Mouse (Mus musculus): Measurements from ENCODE around the gene Gsn. TPM values are rescaled to one million over a fixed set of nuclear protein-coding genes. Genes with fewer than 3 reads are reported as not detected.

Gsn gene
- polyA plus RNA-seq, 1 experiment, result 46.9 TPM

DNA sequence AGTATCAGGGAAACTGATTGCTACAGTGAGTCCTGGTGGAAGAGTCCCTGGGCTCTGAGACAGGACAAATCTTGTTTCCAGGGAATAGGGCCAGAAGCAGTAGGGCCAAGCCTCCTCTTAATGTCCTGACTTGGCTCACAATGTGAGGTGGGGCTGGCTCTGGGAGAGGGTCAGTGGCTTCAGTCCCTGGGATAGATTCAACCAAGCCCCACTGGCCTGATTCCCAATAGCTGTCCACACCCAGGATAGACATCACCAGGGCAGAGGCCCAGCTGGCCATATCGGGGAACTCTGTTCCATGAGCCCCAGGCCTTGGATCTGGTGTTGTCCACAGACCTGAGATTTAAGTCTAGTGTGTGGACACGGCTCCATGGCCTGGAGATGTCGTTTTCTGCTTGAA is 21.5 kb downstream of the Gsn start:
- TF ChIP-seq CTCF (IDR thresholded peaks at IDR 0.05; ENCODE audit: low read depth, low read length) (no peak), EP300 (IDR thresholded peaks at IDR 0.05; ENCODE audit: insufficient read depth, low read depth, low read length) (no peak)
- no peak overlapping the region for H3K4me3 ChIP-seq (ENCODE audit: low read depth, low read length)
- no peak overlapping the region for H3K27ac ChIP-seq (ENCODE audit: insufficient read depth, low read length)
- H3K4me1 ChIP-seq (ENCODE audit: control insufficient read depth, insufficient read depth, low read length), result peaks cover 4% of the 10 kb centered on the region
- H3K9ac ChIP-seq (ENCODE audit: low read depth, poor library complexity, severe bottlenecking), result no peak overlapping the region
- 0 out of 2 replicates have a peak, but pooled peaks cover 2% of the 10 kb centered on the region for H3K27me3 ChIP-seq (ENCODE audit: control insufficient read depth, insufficient read depth, low read length, poor library complexity, severe bottlenecking)
- no peaks in the 10 kb centered on the region for H3K36me3 ChIP-seq (ENCODE audit: control insufficient read depth, insufficient read depth, low read length, poor library complexity, severe bottlenecking)
- no peaks in the 10 kb centered on the region for H3K9me3 ChIP-seq (replicated peaks; ENCODE audit: control insufficient read depth, insufficient read depth, low read length, poor library complexity, severe bottlenecking)

- TF ChIP-seq CTCF (IDR thresholded peaks at IDR 0.05; ENCODE audit: low read depth, low read length), result no peak
- no peak for TF ChIP-seq EP300 (IDR thresholded peaks at IDR 0.05; ENCODE audit: insufficient read depth, low read depth, low read length)
- TF ChIP-seq POLR2A (IDR thresholded peaks at IDR 0.05; ENCODE audit: insufficient read depth, low read length), result no peak
- Histone ChIP-seq H3K9ac (ENCODE audit: low read depth, poor library complexity, severe bottlenecking) (no peak overlapping the region), H3K27me3 (ENCODE audit: control insufficient read depth, insufficient read depth, low read length, poor library complexity, severe bottlenecking) (0 out of 2 replicates have a peak, but pooled peaks cover 2% of the 10 kb centered on the region), H3K4me3 (ENCODE audit: low read depth, low read length) (no peak overlapping the region), H3K4me1 (ENCODE audit: control insufficient read depth, insufficient read depth, low read length) (no peaks in the 10 kb centered on the region), H3K9me3 (replicated peaks; ENCODE audit: control insufficient read depth, insufficient read depth, low read length, poor library complexity, severe bottlenecking) (no peaks in the 10 kb centered on the region), H3K27ac (ENCODE audit: insufficient read depth, low read length) (no peak overlapping the region), H3K36me3 (ENCODE audit: control insufficient read depth, insufficient read depth, low read length, poor library complexity, severe bottlenecking) (no peaks in the 10 kb centered on the region)
These were observed 22.4 kb downstream of the Gsn start for GRCm38 (mm10) chr2:35278371-35279210.

DNA sequence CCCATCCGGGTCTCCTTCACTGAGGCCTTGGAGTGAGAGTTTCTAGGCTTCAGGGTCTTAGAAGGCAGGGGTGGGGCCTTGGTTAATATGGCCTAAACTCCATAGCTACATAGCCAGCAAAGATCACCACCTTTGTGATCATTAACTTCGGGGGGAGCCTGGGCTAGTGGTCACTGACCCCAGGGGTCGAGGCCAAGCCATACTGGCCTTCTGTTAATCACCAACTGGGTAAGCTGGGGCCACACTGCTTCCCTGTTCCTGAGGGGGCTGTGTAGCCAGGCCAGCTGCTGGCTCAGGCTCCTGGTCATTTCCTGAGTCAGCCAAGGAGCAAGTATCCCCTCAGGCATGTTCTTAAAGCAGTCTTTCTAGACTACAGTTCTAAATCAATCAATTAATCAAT is 23.8 kb downstream of the Gsn start:
- 0 out of 2 replicates have a peak, but pooled peaks cover 2% of the 10 kb centered on the region for H3K27me3 ChIP-seq (ENCODE audit: control insufficient read depth, insufficient read depth, low read length, poor library complexity, severe bottlenecking)

DNA sequence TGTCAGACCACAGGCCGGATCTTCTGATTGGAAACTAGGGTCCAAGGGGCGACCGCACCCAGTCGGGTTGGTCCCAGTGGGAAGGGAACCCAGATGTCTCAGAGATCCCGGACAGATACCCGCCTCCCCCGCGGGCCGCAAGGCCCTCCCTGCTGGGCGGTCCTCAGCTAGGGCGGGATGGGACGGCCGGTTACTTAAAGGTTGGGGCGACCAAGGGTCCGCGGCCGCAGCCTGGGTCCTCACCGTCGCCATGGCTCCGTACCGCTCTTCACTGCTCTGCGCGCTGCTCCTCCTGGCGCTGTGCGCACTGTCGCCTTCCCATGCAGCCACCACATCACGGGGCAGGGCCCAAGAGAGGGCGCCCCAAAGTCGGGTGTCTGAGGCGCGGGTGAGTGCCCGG is 26.0 kb downstream of the Gsn start:
- Histone ChIP-seq H3K4me3 (ENCODE audit: low read depth, low read length) (peak overlapping the region; percentile 79), H3K27me3 (ENCODE audit: control insufficient read depth, insufficient read depth, low read length, poor library complexity, severe bottlenecking) (0 out of 2 replicates have a peak, but pooled peaks cover 2% of the 10 kb centered on the region), H3K4me1 (ENCODE audit: control insufficient read depth, insufficient read depth, low read length) (no peaks in the 10 kb centered on the region), H3K9me3 (replicated peaks; ENCODE audit: control insufficient read depth, insufficient read depth, low read length, poor library complexity, severe bottlenecking) (no peaks in the 10 kb centered on the region), H3K36me3 (ENCODE audit: control insufficient read depth, insufficient read depth, low read length, poor library complexity, severe bottlenecking) (no peaks in the 10 kb centered on the region), H3K27ac (ENCODE audit: insufficient read depth, low read length) (no peak overlapping the region), H3K9ac (ENCODE audit: low read depth, poor library complexity, severe bottlenecking) (peak overlapping the region; percentile 63)
- no peak for TF ChIP-seq CTCF (IDR thresholded peaks at IDR 0.05; ENCODE audit: low read depth, low read length)

More for the DNA sequence above, 23.8 kb downstream of the Gsn start:
- TF ChIP-seq CTCF (IDR thresholded peaks at IDR 0.05; ENCODE audit: low read depth, low read length) (no peak), EP300 (IDR thresholded peaks at IDR 0.05; ENCODE audit: insufficient read depth, low read depth, low read length) (no peak)
- Histone ChIP-seq H3K4me1 (ENCODE audit: control insufficient read depth, insufficient read depth, low read length) (no peaks in the 10 kb centered on the region), H3K27ac (ENCODE audit: insufficient read depth, low read length) (no peak overlapping the region), H3K36me3 (ENCODE audit: control insufficient read depth, insufficient read depth, low read length, poor library complexity, severe bottlenecking) (no peaks in the 10 kb centered on the region), H3K9me3 (replicated peaks; ENCODE audit: control insufficient read depth, insufficient read depth, low read length, poor library complexity, severe bottlenecking) (no peaks in the 10 kb centered on the region), H3K4me3 (ENCODE audit: low read depth, low read length) (no peak overlapping the region), H3K9ac (ENCODE audit: low read depth, poor library complexity, severe bottlenecking) (no peak overlapping the region)

DNA sequence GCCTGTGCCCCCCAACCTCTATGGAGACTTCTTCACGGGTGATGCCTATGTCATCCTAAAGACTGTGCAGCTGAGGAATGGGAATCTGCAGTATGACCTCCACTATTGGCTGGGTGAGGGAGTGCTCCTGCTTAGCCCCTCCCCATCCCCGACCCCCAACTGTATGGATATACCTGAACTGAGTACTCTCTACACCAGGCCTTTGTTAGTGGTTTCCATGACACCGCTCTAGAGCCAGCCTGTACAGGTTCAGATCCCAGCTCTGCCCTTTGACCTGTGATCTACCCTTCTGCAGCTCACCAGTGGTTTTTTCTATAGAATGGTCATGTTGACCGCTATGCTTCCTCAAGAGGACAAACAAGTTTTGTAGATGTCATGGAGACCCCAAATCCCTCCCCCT is 27.8 kb downstream of the Gsn start:
- no peak overlapping the region for H3K4me3 ChIP-seq (ENCODE audit: low read depth, low read length)
- no peaks in the 10 kb centered on the region for H3K9me3 ChIP-seq (replicated peaks; ENCODE audit: control insufficient read depth, insufficient read depth, low read length, poor library complexity, severe bottlenecking)
- H3K27ac ChIP-seq (ENCODE audit: insufficient read depth, low read length), result no peak overlapping the region
- no peak for TF ChIP-seq EP300 (IDR thresholded peaks at IDR 0.05; ENCODE audit: insufficient read depth, low read depth, low read length)
- no peak for TF ChIP-seq POLR2A (IDR thresholded peaks at IDR 0.05; ENCODE audit: insufficient read depth, low read length)
- no peak for TF ChIP-seq CTCF (IDR thresholded peaks at IDR 0.05; ENCODE audit: low read depth, low read length)
- no peaks in the 10 kb centered on the region for H3K4me1 ChIP-seq (ENCODE audit: control insufficient read depth, insufficient read depth, low read length)
- H3K27me3 ChIP-seq (ENCODE audit: control insufficient read depth, insufficient read depth, low read length, poor library complexity, severe bottlenecking), result 0 out of 2 replicates have a peak, but pooled peaks cover 2% of the 10 kb centered on the region
- H3K36me3 ChIP-seq (ENCODE audit: control insufficient read depth, insufficient read depth, low read length, poor library complexity, severe bottlenecking), result no peaks in the 10 kb centered on the region
- H3K9ac ChIP-seq (ENCODE audit: low read depth, poor library complexity, severe bottlenecking), result no peak overlapping the region

DNA sequence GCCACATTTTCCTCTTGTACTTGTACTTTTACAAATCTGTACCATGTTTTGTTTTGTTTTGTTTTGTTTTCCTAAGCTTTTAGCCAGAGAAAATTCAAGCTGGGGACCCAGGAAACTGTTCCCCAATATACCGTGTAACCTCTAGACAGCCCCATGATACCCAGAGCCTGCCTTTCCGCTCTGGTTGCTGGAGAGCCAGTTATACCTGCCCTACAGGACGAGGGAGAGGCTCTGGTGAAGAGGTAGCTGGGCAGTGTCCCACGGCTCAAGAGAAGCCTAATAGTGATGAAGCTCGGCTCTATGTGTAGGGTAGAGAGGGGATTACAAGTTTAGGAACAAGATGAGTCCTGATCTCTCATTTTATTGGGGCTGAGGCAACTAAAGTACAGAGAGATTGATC is 29.0 kb downstream of the Gsn start:
- Histone ChIP-seq H3K9me3 (replicated peaks; ENCODE audit: control insufficient read depth, insufficient read depth, low read length, poor library complexity, severe bottlenecking) (no peaks in the 10 kb centered on the region), H3K4me3 (ENCODE audit: low read depth, low read length) (no peak overlapping the region), H3K27me3 (ENCODE audit: control insufficient read depth, insufficient read depth, low read length, poor library complexity, severe bottlenecking) (0 out of 2 replicates have a peak, but pooled peaks cover 2% of the 10 kb centered on the region), H3K36me3 (ENCODE audit: control insufficient read depth, insufficient read depth, low read length, poor library complexity, severe bottlenecking) (no peaks in the 10 kb centered on the region), H3K9ac (ENCODE audit: low read depth, poor library complexity, severe bottlenecking) (no peak overlapping the region), H3K27ac (ENCODE audit: insufficient read depth, low read length) (no peak overlapping the region), H3K4me1 (ENCODE audit: control insufficient read depth, insufficient read depth, low read length) (no peaks in the 10 kb centered on the region)
- no peak for TF ChIP-seq POLR2A (IDR thresholded peaks at IDR 0.05; ENCODE audit: insufficient read depth, low read length)
- no peak for TF ChIP-seq EP300 (IDR thresholded peaks at IDR 0.05; ENCODE audit: insufficient read depth, low read depth, low read length)
- TF ChIP-seq CTCF (IDR thresholded peaks at IDR 0.05; ENCODE audit: low read depth, low read length), result no peak

Data from ES-Bruce4 (cell line).